Mouse (Mus musculus) kidney, embryonic 15.5 days (tissue): ENCODE data around the gene 1700067P10Rik. TPM values are rescaled to one million over a fixed set of nuclear protein-coding genes. Genes with fewer than 3 reads are reported as not detected.

Source experiments
- ATAC-seq: fragments of 200-750 bp; cut with Nextera tagmentation; replicated peaks from 2 replicates; pipeline ENCODE4 v1.8.0; 2017; ENCODE audit warnings: moderate TSS enrichment; ENCODE audit not compliant: low FRiP score
- H3K27ac ChIP-seq: fragments of 300-500 bp; sonication (generic); 2 replicates; pipeline ENCODE4 v1.5.1; 2015; ENCODE audit warnings: mild to moderate bottlenecking, inconsistent platforms
- H3K27me3 ChIP-seq: fragments of 300-500 bp; sonication (generic); 2 replicates; pipeline ENCODE4 v1.6.1; 2015; ENCODE audit warnings: inconsistent platforms
- H3K36me3 ChIP-seq: fragments of 300-500 bp; sonication (generic); 2 replicates; pipeline ENCODE4 v1.6.1; 2015; ENCODE audit warnings: inconsistent platforms
- H3K4me1 ChIP-seq: fragments of 300-500 bp; sonication (generic); 2 replicates; pipeline ENCODE4 v1.6.1; 2015; ENCODE audit warnings: inconsistent platforms
- H3K4me2 ChIP-seq: fragments of 300-500 bp; sonication (generic); 2 replicates; pipeline ENCODE4 v1.6.1; 2015; ENCODE audit warnings: moderate library complexity, mild to moderate bottlenecking, inconsistent platforms
- H3K4me3 ChIP-seq: fragments of 300-500 bp; sonication (generic); replicated peaks from 2 replicates; pipeline ENCODE4 v1.5.1; 2015; ENCODE audit warnings: mild to moderate bottlenecking, inconsistent platforms
- H3K9ac ChIP-seq: fragments of 300-500 bp; sonication (generic); 2 replicates; pipeline ENCODE4 v1.6.1; 2015; ENCODE audit warnings: mild to moderate bottlenecking, inconsistent platforms
- H3K9me3 ChIP-seq: fragments of 300-500 bp; sonication (generic); replicated peaks from 2 replicates; pipeline ENCODE4 v1.6.1; 2016; ENCODE audit warnings: inconsistent platforms
- WGBS: fragments of 180-500 bp; shearing (Covaris S2); methylation state at CpG from one replicate; pipeline ENCODE4 v1.1.7; 2015; ENCODE audit warnings: mixed read lengths; 5-methylcytosine and 5-hydroxymethylcytosine counted together
- polyA plus RNA-seq: library from polyadenylated mRNA; unstranded; fragments of >200 nt; fragmentation: Nextera tagmentation; extraction: Ambion mirVana; gene quantifications from 2 replicates; pipeline ENCODE4 v1.2.1, GENCODE M21; 2015

1700067P10Rik gene
- polyA plus RNA-seq, 1 experiment from 2014 or later: not detected

- no peak for ATAC-seq
- Histone ChIP-seq H3K9ac (no peak overlapping the region), H3K4me1 (peaks cover 19% of the 10 kb centered on the region), H3K27ac (no peak overlapping the region), H3K4me2 (no peak overlapping the region), H3K4me3 (no peak overlapping the region), H3K9me3 (no peaks in the 10 kb centered on the region), H3K27me3 (peaks cover 13% of the 10 kb centered on the region), H3K36me3 (no peaks in the 10 kb centered on the region)
- WGBS: 50% methylated on average over 5 of the region's 5 CpGs
Observed at GRCm38 (mm10) chr17:48065081-48065501, 24.0 kb upstream of the 1700067P10Rik start.

- peaks cover 19% of the 10 kb centered on the region for H3K4me1 ChIP-seq
- no peak overlapping the region for H3K27ac ChIP-seq
- peaks cover 13% of the 10 kb centered on the region for H3K27me3 ChIP-seq
- no peaks in the 10 kb centered on the region for H3K36me3 ChIP-seq
- ATAC-seq: no peak
- no peak overlapping the region for H3K4me2 ChIP-seq
- H3K9me3 ChIP-seq: no peaks in the 10 kb centered on the region
- H3K9ac ChIP-seq: no peak overlapping the region
- 59% methylated on average over 10 of the region's 10 CpGs for WGBS
- no peak overlapping the region for H3K4me3 ChIP-seq
Observed at GRCm38 (mm10) chr17:48067083-48067614, 22.0 kb upstream of the 1700067P10Rik start.

GRCm38 (mm10) chr17:48067729-48068128 lies 21.4 kb upstream of the 1700067P10Rik start:
- Histone ChIP-seq H3K9me3 (no peaks in the 10 kb centered on the region), H3K36me3 (no peaks in the 10 kb centered on the region), H3K4me3 (no peak overlapping the region), H3K9ac (no peak overlapping the region), H3K27ac (no peak overlapping the region), H3K27me3 (peaks cover 13% of the 10 kb centered on the region), H3K4me2 (no peak overlapping the region), H3K4me1 (peaks cover 19% of the 10 kb centered on the region)
- 22% methylated on average over 5 of the region's 5 CpGs for WGBS
- no peak for ATAC-seq

- no peaks in the 10 kb centered on the region for H3K4me1 ChIP-seq
- no peak overlapping the region for H3K4me3 ChIP-seq
- no peak overlapping the region for H3K27ac ChIP-seq
- WGBS: 53% methylated on average over 3 of the region's 3 CpGs
- H3K9ac ChIP-seq: no peak overlapping the region
- no peaks in the 10 kb centered on the region for H3K36me3 ChIP-seq
- no peaks in the 10 kb centered on the region for H3K27me3 ChIP-seq
- no peak for ATAC-seq
- H3K9me3 ChIP-seq: no peaks in the 10 kb centered on the region
- no peak overlapping the region for H3K4me2 ChIP-seq
Observed at GRCm38 (mm10) chr17:48080626-48081025, 8.5 kb upstream of the 1700067P10Rik start.

- WGBS: 72% methylated on average over 2 of the region's 2 CpGs
- no peak overlapping the region for H3K27ac ChIP-seq
- H3K9me3 ChIP-seq: peaks cover 4% of the 10 kb centered on the region; the same call in 1 of the 2 replicates
- no peak overlapping the region for H3K4me2 ChIP-seq
- H3K4me1 ChIP-seq: no peaks in the 10 kb centered on the region
- no peak for ATAC-seq
- H3K4me3 ChIP-seq: no peak overlapping the region
- peaks cover 14% of the 10 kb centered on the region for H3K27me3 ChIP-seq
- H3K9ac ChIP-seq: no peak overlapping the region
- H3K36me3 ChIP-seq: no peaks in the 10 kb centered on the region
Observed at GRCm38 (mm10) chr17:48089446-48089845, 327 bp downstream of the 1700067P10Rik start.

- Histone ChIP-seq H3K4me1 (peaks cover 8% of the 10 kb centered on the region), H3K9ac (no peak overlapping the region), H3K4me3 (no peak overlapping the region), H3K27me3 (peaks cover 23% of the 10 kb centered on the region), H3K36me3 (no peaks in the 10 kb centered on the region), H3K27ac (no peak overlapping the region), H3K4me2 (no peak overlapping the region), H3K9me3 (peaks cover 4% of the 10 kb centered on the region; the same call in 1 of the 2 replicates)
- 68% methylated on average over 12 of the region's 12 CpGs for WGBS
- ATAC-seq: no peak
Observed at GRCm38 (mm10) chr17:48090305-48090704, 1.2 kb downstream of the 1700067P10Rik start.

- 75% methylated on average over 5 of the region's 5 CpGs for WGBS
- Histone ChIP-seq H3K27me3 (peaks cover 47% of the 10 kb centered on the region), H3K4me2 (no peak overlapping the region), H3K36me3 (no peaks in the 10 kb centered on the region), H3K27ac (no peak overlapping the region), H3K9me3 (peaks cover 4% of the 10 kb centered on the region; the same call in 1 of the 2 replicates), H3K9ac (no peak overlapping the region), H3K4me3 (no peak overlapping the region), H3K4me1 (peaks cover 37% of the 10 kb centered on the region)
- ATAC-seq: no peak
Observed at GRCm38 (mm10) chr17:48093286-48093817, 4.2 kb downstream of the 1700067P10Rik start.

GRCm38 (mm10) chr17:48094820-48095680 lies 5.9 kb downstream of the 1700067P10Rik start:
- H3K9ac ChIP-seq: no peak overlapping the region
- WGBS: 4% methylated on average over 20 of the region's 20 CpGs
- peaks cover 54% of the 10 kb centered on the region for H3K4me1 ChIP-seq
- H3K4me3 ChIP-seq: no peak overlapping the region
- H3K36me3 ChIP-seq: no peaks in the 10 kb centered on the region
- H3K27ac ChIP-seq: no peak overlapping the region
- peaks cover 4% of the 10 kb centered on the region; the same call in 1 of the 2 replicates for H3K9me3 ChIP-seq
- H3K27me3 ChIP-seq: peaks cover 60% of the 10 kb centered on the region
- ATAC-seq: no peak
- no peak overlapping the region for H3K4me2 ChIP-seq

- H3K4me1 ChIP-seq: peaks cover 61% of the 10 kb centered on the region
- under 1% methylated on average over 26 of the region's 26 CpGs for WGBS
Observed at GRCm38 (mm10) chr17:48095718-48096121, 6.6 kb downstream of the 1700067P10Rik start.

GRCm38 (mm10) chr17:48096321-48096720 lies 7.2 kb downstream of the 1700067P10Rik start:
- no peak overlapping the region for H3K9ac ChIP-seq
- peak overlapping the region; percentile 67 for H3K4me2 ChIP-seq
- WGBS: 6% methylated on average over 17 of the region's 17 CpGs
- H3K4me1 ChIP-seq: peaks cover 61% of the 10 kb centered on the region
- peaks cover 4% of the 10 kb centered on the region; the same call in 1 of the 2 replicates for H3K9me3 ChIP-seq
- H3K4me3 ChIP-seq: peak overlapping the region; percentile 33
- peaks cover 67% of the 10 kb centered on the region for H3K27me3 ChIP-seq
- ATAC-seq: no peak
- no peaks in the 10 kb centered on the region for H3K36me3 ChIP-seq
- no peak overlapping the region for H3K27ac ChIP-seq

More at GRCm38 (mm10) chr17:48095718-48096121, 6.6 kb downstream of the 1700067P10Rik start:
- H3K4me2 ChIP-seq: peak overlapping the region; percentile 67
- peak overlapping the region; percentile 14 for H3K4me3 ChIP-seq
- no peaks in the 10 kb centered on the region for H3K36me3 ChIP-seq
- no peak overlapping the region for H3K27ac ChIP-seq
- H3K9me3 ChIP-seq: peaks cover 4% of the 10 kb centered on the region; the same call in 1 of the 2 replicates
- peaks cover 67% of the 10 kb centered on the region for H3K27me3 ChIP-seq
- H3K9ac ChIP-seq: no peak overlapping the region
- no peak for ATAC-seq

- Histone ChIP-seq H3K4me2 (peak overlapping the region; percentile 67), H3K36me3 (no peaks in the 10 kb centered on the region), H3K4me3 (peak overlapping the region; percentile 33), H3K4me1 (peaks cover 61% of the 10 kb centered on the region), H3K27ac (peak overlapping the region; percentile 29; the same call in 1 of the 2 replicates), H3K27me3 (peaks cover 67% of the 10 kb centered on the region), H3K9me3 (peaks cover 4% of the 10 kb centered on the region; the same call in 1 of the 2 replicates), H3K9ac (no peak overlapping the region; the same call in 1 of the 2 replicates)
- under 1% methylated on average over 40 of the region's 41 CpGs for WGBS
- ATAC-seq: peak; percentile 44
Observed at GRCm38 (mm10) chr17:48097011-48097742, 8.1 kb downstream of the 1700067P10Rik start.
